Mouse (Mus musculus) heart, postnatal 0 days (tissue): Measurements from ENCODE around the gene Sgcg.

Source experiments
- CTCF ChIP-seq: IDR thresholded peaks from 2 replicates; pipeline ENCODE4 v1.5.1; 2016; ENCODE audit warnings: antibody characterized with exemption, control low read depth, low read depth
- EP300 ChIP-seq: IDR thresholded peaks from 2 replicates; pipeline ENCODE4 v1.6.1; 2016; ENCODE audit warnings: antibody characterized with exemption, low read depth

DNA sequence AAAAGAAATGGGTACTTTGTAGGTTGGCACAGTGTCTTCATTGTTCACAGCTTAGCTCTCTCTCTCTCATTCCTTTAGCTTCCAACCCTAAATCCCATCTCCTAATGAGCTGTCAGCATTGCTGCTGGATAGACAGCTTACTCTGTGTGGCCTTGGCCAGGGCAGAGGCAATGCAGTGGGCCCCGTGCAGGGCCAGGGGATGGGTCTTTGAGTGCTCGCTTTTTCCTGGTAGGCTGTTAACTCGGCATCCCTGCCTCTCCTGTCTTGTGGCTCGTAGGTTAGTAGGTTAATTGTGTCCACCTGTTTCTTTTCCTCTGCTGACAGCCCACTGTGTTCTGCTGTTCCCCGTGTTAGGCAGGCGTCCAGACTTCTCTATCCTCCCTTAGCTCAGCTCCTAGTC, 35.8 kb downstream of the Sgcg start:
- TF ChIP-seq CTCF: no peak
- TF ChIP-seq EP300: no peak
